Mouse (Mus musculus): Measurements from ENCODE around the gene Klhdc8a.

- TF ChIP-seq MEF2A (IDR thresholded peaks at IDR 0.05; ENCODE audit: borderline replicate concordance, low read depth, low read length) (no peak), POLR2AphosphoS2 (IDR thresholded peaks at IDR 0.05; ENCODE audit: low read depth, low read length) (no peak), EP300 (IDR thresholded peaks at IDR 0.05; ENCODE audit: low read length) (no peak), SIN3A (IDR thresholded peaks at IDR 0.05; ENCODE audit: low read length) (no peak), CTCF (conservative IDR thresholded peaks at IDR 0.05 in 1 of 2, IDR thresholded peaks at IDR 0.05 in 1 of 2; ENCODE audit: low read depth in 2 of 2, low read length in 2 of 2) (no peak), MAZ (IDR thresholded peaks at IDR 0.05; ENCODE audit: low read depth, low read length) (no peak), POLR2A (IDR thresholded peaks at IDR 0.05; ENCODE audit: low read depth, low read length) (no peak), ETS1 (conservative IDR thresholded peaks at IDR 0.05; ENCODE audit: low read depth, low read length) (no peak), SMC3 (IDR thresholded peaks at IDR 0.05; ENCODE audit: low read depth, low read length) (no peak)
These were observed 56.8 kb downstream of the Klhdc8a start for GRCm38 (mm10) chr1:132355162-132355601.
